Mouse (Mus musculus) midbrain, embryonic 16.5 days (tissue): ENCODE measurements around the gene Sstr2. TPM values are rescaled to one million over a fixed set of nuclear protein-coding genes. Genes with fewer than 3 reads are reported as not detected.

Experiments
- ATAC-seq: fragments of 200-750 bp; cut with Nextera tagmentation; 2 replicates; pipeline ENCODE4 v1.8.0; 2017; ENCODE audit warnings: moderate TSS enrichment
- H3K27ac ChIP-seq: fragments of 300-500 bp; sonication (generic); 2 replicates; pipeline ENCODE4 v1.5.1; 2014; ENCODE audit warnings: mild to moderate bottlenecking, low read length, mixed read lengths
- H3K27me3 ChIP-seq: fragments of 300-500 bp; sonication (generic); 2 replicates; pipeline ENCODE4 v1.6.1; 2014; ENCODE audit warnings: low read depth, low read length, mixed read lengths; ENCODE audit not compliant: control insufficient read depth, insufficient read depth
- H3K36me3 ChIP-seq: fragments of 300-500 bp; sonication (generic); 2 replicates; pipeline ENCODE4 v1.6.1; 2014; ENCODE audit warnings: mild to moderate bottlenecking, low read length, moderate library complexity, mixed read lengths; ENCODE audit not compliant: control insufficient read depth, insufficient read depth
- H3K4me1 ChIP-seq: fragments of 300-500 bp; sonication (generic); 2 replicates; pipeline ENCODE4 v1.6.1; 2014; ENCODE audit warnings: mild to moderate bottlenecking, low read length, mixed read lengths; ENCODE audit not compliant: control insufficient read depth, insufficient read depth
- H3K4me2 ChIP-seq: fragments of 300-500 bp; sonication (generic); 2 replicates; pipeline ENCODE4 v1.6.1; 2014; ENCODE audit warnings: mild to moderate bottlenecking, low read length, mixed read lengths
- H3K4me3 ChIP-seq: fragments of 300-500 bp; sonication (generic); 2 replicates; pipeline ENCODE4 v1.5.1; 2014; ENCODE audit warnings: low read depth, mild to moderate bottlenecking, low read length, moderate library complexity, mixed read lengths
- H3K9ac ChIP-seq: fragments of 300-500 bp; sonication (generic); 2 replicates; pipeline ENCODE4 v1.6.1; 2014; ENCODE audit warnings: low read depth, low read length, mixed read lengths
- H3K9me3 ChIP-seq: fragments of 300-500 bp; sonication (generic); replicated peaks from 2 replicates; pipeline ENCODE4 v1.6.1; 2014; ENCODE audit warnings: mild to moderate bottlenecking, low read length, mixed read lengths; ENCODE audit not compliant: control insufficient read depth, poor library complexity, severe bottlenecking
- WGBS: fragments of 180-500 bp; shearing (Covaris S2); extraction: QIAGEN DNeasy Blood & Tissue Kit; methylation state at CpG from one replicate; pipeline ENCODE4 v1.1.7; 2014; 5-methylcytosine and 5-hydroxymethylcytosine counted together
- polyA plus RNA-seq: library from polyadenylated mRNA; unstranded; fragments of >200 nt; fragmentation: Nextera tagmentation; extraction: Ambion mirVana; gene quantifications from 2 replicates; pipeline ENCODE4 v1.2.1, GENCODE M21; 2015

Sstr2 gene
- polyA plus RNA-seq, 1 experiment from 2014 or later: 15.5 TPM

DNA sequence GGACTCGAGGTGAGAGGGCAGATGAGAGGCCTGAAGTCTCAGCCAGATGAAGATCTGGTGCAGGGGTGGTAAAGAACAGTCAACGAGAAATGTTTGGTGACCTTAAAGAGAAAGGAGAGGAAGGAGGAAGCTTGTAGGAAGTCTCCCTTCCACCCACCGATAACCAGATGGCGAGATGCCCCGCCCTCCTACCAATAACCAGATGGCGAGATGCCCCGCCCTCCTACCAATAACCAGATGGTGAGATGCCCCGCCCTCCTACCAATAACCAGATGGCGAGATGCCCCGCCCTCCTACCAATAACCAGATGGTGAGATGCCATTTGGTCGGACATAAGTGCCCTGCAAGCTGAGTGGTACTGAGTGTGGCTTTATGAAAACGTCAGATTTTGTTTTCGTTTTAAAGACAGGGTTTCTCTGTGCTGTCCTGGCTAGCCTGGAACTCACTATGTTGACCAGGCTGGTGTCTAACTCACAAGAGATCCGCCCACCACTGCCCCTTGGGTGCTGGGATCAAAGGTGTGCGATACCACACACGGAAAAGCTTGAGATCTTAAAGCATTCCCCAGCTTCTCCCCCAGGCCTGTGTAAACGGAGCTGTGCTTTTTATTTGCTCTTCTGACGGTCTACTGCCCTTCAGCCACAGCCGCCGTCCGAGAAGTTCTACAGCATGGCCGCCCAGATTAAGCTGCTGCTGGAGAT lies 32.2 kb downstream of the Sstr2 start:
- Histone ChIP-seq H3K4me3 (no peak overlapping the region), H3K27ac (no peak overlapping the region), H3K9ac (no peak overlapping the region), H3K9me3 (no peaks in the 10 kb centered on the region), H3K36me3 (peaks cover 34% of the 10 kb centered on the region), H3K27me3 (no peaks in the 10 kb centered on the region), H3K4me2 (peak overlapping the region; percentile 69; the same call in 1 of the 2 replicates), H3K4me1 (peaks cover 14% of the 10 kb centered on the region)
- no peak for ATAC-seq
- WGBS: 71% methylated on average over 22 of the region's 22 CpGs

DNA sequence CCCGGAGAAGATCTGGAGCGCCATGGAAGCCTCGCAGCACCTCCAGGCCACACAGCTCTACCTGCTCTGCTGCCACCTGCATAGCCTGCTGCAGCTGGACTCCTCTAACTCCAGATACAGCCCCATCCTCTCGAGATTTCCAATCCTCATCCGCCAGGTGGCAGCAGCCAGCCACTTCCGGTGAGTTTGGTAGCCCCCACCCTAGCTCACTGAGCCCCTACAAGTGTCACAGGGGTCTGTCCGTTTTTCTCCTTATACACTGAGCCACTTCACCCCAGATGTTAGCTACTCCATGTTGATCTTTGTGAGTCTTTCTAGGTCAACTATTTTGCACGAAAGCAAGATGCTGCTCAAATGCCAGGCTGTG lies 32.7 kb downstream of the Sstr2 start:
- peaks cover 14% of the 10 kb centered on the region for H3K4me1 ChIP-seq
- H3K4me2 ChIP-seq: no peak overlapping the region
- 0 out of 2 replicates have a peak, but pooled peaks have one; percentile 30 for ATAC-seq
- H3K9ac ChIP-seq: no peak overlapping the region
- no peaks in the 10 kb centered on the region for H3K27me3 ChIP-seq
- H3K4me3 ChIP-seq: no peak overlapping the region
- H3K27ac ChIP-seq: no peak overlapping the region
- no peaks in the 10 kb centered on the region for H3K9me3 ChIP-seq
- peaks cover 39% of the 10 kb centered on the region for H3K36me3 ChIP-seq
- WGBS: 39% methylated on average over 8 of the region's 8 CpGs

DNA sequence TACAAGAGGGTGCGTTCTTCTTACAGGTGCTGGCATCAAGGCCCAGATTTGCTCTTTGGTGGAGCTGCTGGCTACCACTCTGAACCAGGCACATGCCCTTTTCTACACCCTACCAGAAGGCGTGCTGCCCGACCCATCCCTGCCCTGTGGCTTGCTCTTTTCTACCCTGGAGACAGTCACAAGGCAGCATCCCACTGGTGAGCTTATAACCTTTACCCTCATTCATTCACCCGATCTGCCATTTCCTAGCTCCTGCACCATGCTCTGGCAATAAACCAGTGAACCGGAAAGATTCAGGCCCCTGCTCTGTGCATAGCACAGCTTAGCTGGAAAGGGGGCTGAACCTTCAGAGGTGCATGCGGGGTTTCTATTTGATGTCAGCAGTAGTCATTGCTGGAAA lies 33.4 kb downstream of the Sstr2 start:
- no peak for ATAC-seq
- Histone ChIP-seq H3K9me3 (no peaks in the 10 kb centered on the region), H3K4me3 (no peak overlapping the region), H3K27ac (no peak overlapping the region), H3K4me2 (no peak overlapping the region), H3K36me3 (peaks cover 42% of the 10 kb centered on the region), H3K27me3 (no peaks in the 10 kb centered on the region), H3K4me1 (peaks cover 14% of the 10 kb centered on the region), H3K9ac (no peak overlapping the region)
- WGBS: 88% methylated on average over 6 of the region's 6 CpGs

- Histone ChIP-seq H3K4me1 (peaks cover 9% of the 10 kb centered on the region), H3K27me3 (no peaks in the 10 kb centered on the region), H3K4me3 (no peak overlapping the region), H3K27ac (no peak overlapping the region), H3K9me3 (no peaks in the 10 kb centered on the region), H3K9ac (no peak overlapping the region), H3K36me3 (peaks cover 51% of the 10 kb centered on the region), H3K4me2 (no peak overlapping the region)
- WGBS: 96% methylated on average over 15 of the region's 15 CpGs
- no peak for ATAC-seq
Observed at GRCm38 (mm10) chr11:113654105-113654504, 35.0 kb downstream of the Sstr2 start.

GRCm38 (mm10) chr11:113654561-113655270 lies 35.6 kb downstream of the Sstr2 start:
- Histone ChIP-seq H3K4me3 (no peak overlapping the region), H3K9me3 (no peaks in the 10 kb centered on the region), H3K4me1 (peaks cover 9% of the 10 kb centered on the region), H3K36me3 (peaks cover 54% of the 10 kb centered on the region), H3K9ac (no peak overlapping the region), H3K4me2 (no peak overlapping the region), H3K27ac (no peak overlapping the region), H3K27me3 (no peaks in the 10 kb centered on the region)
- ATAC-seq: no peak
- WGBS: 85% methylated on average over 18 of the region's 18 CpGs

DNA sequence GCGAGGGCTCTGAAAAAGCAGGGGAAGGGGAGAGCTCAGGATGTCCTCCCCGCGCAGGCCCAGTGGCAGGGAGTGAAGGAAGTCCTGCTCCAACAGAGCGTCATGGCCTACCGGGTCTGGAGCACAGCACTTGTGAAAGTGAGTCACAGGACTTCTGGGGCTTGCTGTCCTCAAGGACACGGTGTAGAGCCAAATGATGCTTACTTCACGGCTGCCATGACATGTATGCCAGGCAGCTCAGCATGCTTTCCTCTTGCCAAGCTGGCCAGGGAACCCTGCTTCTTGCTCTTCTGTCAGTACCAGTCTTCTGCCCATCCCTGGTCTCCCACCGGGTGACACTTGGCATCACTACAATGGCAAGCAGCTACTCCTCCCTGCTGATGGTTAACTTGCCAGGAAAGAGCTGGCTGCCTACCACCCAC lies 37.4 kb downstream of the Sstr2 start:
- Histone ChIP-seq H3K4me2 (no peak overlapping the region), H3K27me3 (no peaks in the 10 kb centered on the region), H3K9ac (no peak overlapping the region), H3K36me3 (peaks cover 67% of the 10 kb centered on the region), H3K4me1 (no peaks in the 10 kb centered on the region), H3K9me3 (no peaks in the 10 kb centered on the region), H3K4me3 (no peak overlapping the region), H3K27ac (no peak overlapping the region)
- 89% methylated on average over 8 of the region's 8 CpGs for WGBS
- no peak for ATAC-seq

GRCm38 (mm10) chr11:113657221-113657620 lies 38.1 kb downstream of the Sstr2 start:
- peaks cover 73% of the 10 kb centered on the region for H3K36me3 ChIP-seq

DNA sequence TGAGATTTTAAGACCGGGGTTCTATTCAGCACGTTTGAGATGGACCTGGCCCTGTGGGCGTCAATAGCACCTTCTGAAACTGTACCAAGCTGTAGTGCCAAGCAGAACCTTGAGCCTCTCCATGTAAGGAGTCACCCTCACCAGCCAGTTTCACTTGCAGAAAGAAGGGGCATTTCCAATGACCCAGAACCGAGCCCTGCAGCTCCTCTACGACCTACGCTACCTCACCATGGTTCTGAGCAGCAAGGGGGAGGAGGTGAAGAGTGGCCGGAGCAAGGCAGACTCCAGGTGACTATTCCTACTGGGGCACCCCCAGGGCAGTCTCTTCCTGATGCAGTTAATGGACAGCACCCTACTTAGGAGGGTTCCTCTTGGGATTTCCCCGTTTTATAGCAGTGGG lies 39.2 kb downstream of the Sstr2 start:
- H3K4me1 ChIP-seq: no peaks in the 10 kb centered on the region
- no peak overlapping the region for H3K9ac ChIP-seq
- H3K27ac ChIP-seq: no peak overlapping the region
- WGBS: 87% methylated on average over 8 of the region's 8 CpGs
- peaks cover 68% of the 10 kb centered on the region for H3K36me3 ChIP-seq
- no peaks in the 10 kb centered on the region for H3K9me3 ChIP-seq
- H3K4me3 ChIP-seq: no peak overlapping the region
- no peak overlapping the region for H3K4me2 ChIP-seq
- no peak for ATAC-seq
- H3K27me3 ChIP-seq: no peaks in the 10 kb centered on the region

More at GRCm38 (mm10) chr11:113657221-113657620, 38.1 kb downstream of the Sstr2 start:
- Histone ChIP-seq H3K4me3 (no peak overlapping the region), H3K4me1 (no peaks in the 10 kb centered on the region), H3K27me3 (no peaks in the 10 kb centered on the region), H3K4me2 (no peak overlapping the region), H3K27ac (no peak overlapping the region), H3K9ac (no peak overlapping the region), H3K9me3 (no peaks in the 10 kb centered on the region)
- ATAC-seq: no peak
- WGBS: 78% methylated on average over 4 of the region's 4 CpGs

DNA sequence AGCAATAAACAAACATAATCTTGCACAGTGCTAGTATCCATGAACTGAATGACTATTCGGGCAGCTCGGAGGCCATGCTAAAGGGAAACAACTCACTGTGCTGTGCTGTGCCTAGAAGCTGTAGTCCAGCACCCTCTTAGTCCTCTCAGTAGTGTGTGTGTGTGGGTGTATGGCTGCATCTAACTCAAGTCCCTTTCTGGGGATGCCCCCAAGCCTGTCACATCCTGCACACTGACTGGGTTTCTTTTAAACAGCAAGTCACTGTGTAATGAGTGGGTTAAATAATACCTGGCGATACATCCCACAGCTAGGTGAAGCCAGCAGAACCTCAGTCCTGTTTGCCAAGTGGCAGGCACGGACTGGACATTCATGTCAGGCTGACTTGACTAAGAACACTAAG lies 39.6 kb downstream of the Sstr2 start:
- peaks cover 66% of the 10 kb centered on the region for H3K36me3 ChIP-seq
- WGBS: 92% methylated on average over 4 of the region's 4 CpGs
- no peak overlapping the region for H3K27ac ChIP-seq
- ATAC-seq: no peak
- no peaks in the 10 kb centered on the region for H3K27me3 ChIP-seq
- no peak overlapping the region for H3K9ac ChIP-seq
- H3K4me3 ChIP-seq: no peak overlapping the region
- no peaks in the 10 kb centered on the region for H3K4me1 ChIP-seq
- H3K9me3 ChIP-seq: no peaks in the 10 kb centered on the region
- no peak overlapping the region for H3K4me2 ChIP-seq
